Mouse (Mus musculus) limb, embryonic 12.5 days (tissue): ENCODE results near the gene Dnttip1. TPM values are rescaled to one million over a fixed set of nuclear protein-coding genes. Genes with fewer than 3 reads are reported as not detected.
"Not testable (repeated sequence)": the region's sequence is repeated elsewhere in the genome, so short reads cannot be mapped to it uniquely, and the experiment has no call there.

Source experiments
- ATAC-seq: fragments of 200-750 bp; cut with Nextera tagmentation; 2 replicates; pipeline ENCODE4 v1.8.0; 2017; ENCODE audit warnings: low read depth, moderate TSS enrichment; ENCODE audit not compliant: insufficient number of reproducible peaks, insufficient read depth, low FRiP score, low TSS enrichment
- H3K27ac ChIP-seq: fragments of 300-500 bp; sonication (generic); 2 replicates; pipeline ENCODE4 v1.5.1; 2016; ENCODE audit warnings: mild to moderate bottlenecking, moderate library complexity
- H3K27me3 ChIP-seq: fragments of 300-500 bp; sonication (generic); 2 replicates; pipeline ENCODE4 v1.6.1; 2016; ENCODE audit warnings: mild to moderate bottlenecking, moderate library complexity
- H3K36me3 ChIP-seq: fragments of 300-500 bp; sonication (generic); 2 replicates; pipeline ENCODE4 v1.6.1; 2016; ENCODE audit warnings: mild to moderate bottlenecking, moderate library complexity
- H3K4me1 ChIP-seq: fragments of 300-500 bp; sonication (generic); replicated peaks from 2 replicates; pipeline ENCODE4 v1.6.1; 2016
- H3K4me2 ChIP-seq: fragments of 300-500 bp; sonication (generic); 2 replicates; pipeline ENCODE4 v1.6.1; 2016; ENCODE audit warnings: mild to moderate bottlenecking, moderate library complexity
- H3K4me3 ChIP-seq: fragments of 300-500 bp; sonication (generic); replicated peaks from 2 replicates; pipeline ENCODE4 v1.5.1; 2016; ENCODE audit warnings: mild to moderate bottlenecking
- H3K9ac ChIP-seq: fragments of 300-500 bp; sonication (generic); replicated peaks from 2 replicates; pipeline ENCODE4 v1.6.1; 2016; ENCODE audit warnings: mild to moderate bottlenecking, moderate library complexity
- H3K9me3 ChIP-seq: fragments of 300-500 bp; sonication (generic); 2 replicates; pipeline ENCODE4 v1.6.1; 2016; ENCODE audit warnings: mild to moderate bottlenecking, moderate library complexity
- WGBS: fragments of 180-500 bp; shearing (Covaris S2); methylation state at CpG from one replicate; pipeline ENCODE4 v1.1.7; 2016; 5-methylcytosine and 5-hydroxymethylcytosine counted together
- polyA plus RNA-seq: library from polyadenylated mRNA; unstranded; fragments of >200 nt; fragmentation: Nextera tagmentation; extraction: Ambion mirVana; gene quantifications from 2 replicates; pipeline ENCODE4 v1.2.1, GENCODE M21; 2016

The Dnttip1 gene
- polyA plus RNA-seq, result 95.9 and 105 TPM in 2 replicates

DNA sequence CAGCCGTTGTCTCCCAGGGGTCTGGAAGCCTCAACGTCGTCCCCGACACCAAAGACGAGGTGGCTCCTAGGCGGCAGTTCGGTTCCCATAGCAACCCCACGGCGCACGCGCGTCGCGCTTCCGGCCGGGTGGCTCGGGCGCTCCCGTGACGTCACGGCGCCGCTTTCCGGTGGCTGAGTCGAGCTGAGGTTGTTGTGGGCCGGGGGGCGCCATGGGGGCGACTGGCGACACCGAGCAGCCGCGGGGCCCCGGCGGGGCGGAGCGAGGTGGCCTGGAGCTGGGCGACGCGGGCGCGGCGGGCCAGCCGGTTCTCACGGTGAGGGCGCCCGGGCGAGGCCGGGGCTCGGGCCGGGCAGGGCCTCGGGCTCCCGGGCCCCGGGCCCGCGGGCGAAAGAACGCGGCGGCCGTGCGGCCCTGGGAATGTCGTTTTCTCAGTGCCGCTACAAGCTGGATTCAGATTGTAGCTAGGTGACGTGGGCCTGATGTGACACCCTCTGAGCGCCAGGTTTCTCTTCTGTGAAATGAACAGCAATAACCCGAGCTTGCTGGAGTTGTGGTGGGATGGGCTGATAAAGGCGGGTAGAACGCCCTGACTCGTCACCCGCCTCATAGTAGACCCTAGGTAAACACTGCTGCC is at the start of gene Dnttip1, which contains the start of gene Wfdc3:
Gene Dnttip1, plus strand, starts transcription at position 141 of the 637 bp plus-strand sequence.
Gene Wfdc3, minus strand, starts transcription at position 89 of the 637 bp plus-strand sequence.
- WGBS, result under 1% methylated on average over 70 of the region's 70 CpGs
- H3K27ac ChIP-seq, result peak within 1 kb of the TSS; percentile 66; the same call in 1 of the 2 replicates
- peak; percentile 75 for ATAC-seq
- peaks cover 19% of the 10 kb centered on the region for H3K4me1 ChIP-seq
- no peaks in the 10 kb centered on the region for H3K9me3 ChIP-seq
- peak within 1 kb of the TSS; percentile 94 for H3K4me3 ChIP-seq
- H3K27me3 ChIP-seq, result no peaks in the 10 kb centered on the region
- peaks cover 36% of the 10 kb centered on the region for H3K36me3 ChIP-seq
- H3K9ac ChIP-seq, result peak within 1 kb of the TSS; percentile 91
- H3K4me2 ChIP-seq, result peak within 1 kb of the TSS; percentile 90

- no peaks in the 10 kb centered on the region for H3K36me3 ChIP-seq
- no peak within 1 kb of the TSS for H3K9ac ChIP-seq
- no peak within 1 kb of the TSS for H3K4me2 ChIP-seq
- no peak within 1 kb of the TSS for H3K27ac ChIP-seq
- no peak for ATAC-seq
- no peak within 1 kb of the TSS for H3K4me3 ChIP-seq
- no peaks in the 10 kb centered on the region for H3K4me1 ChIP-seq
- H3K27me3 ChIP-seq, result no peaks in the 10 kb centered on the region
- H3K9me3 ChIP-seq, result no peaks in the 10 kb centered on the region
- 79% methylated on average over 4 of the region's 4 CpGs for WGBS
Observed at GRCm38 (mm10) chr2:164698201-164698600, 47.6 kb upstream of the Dnttip1 start, which contains the start of gene Spint4. Gene Spint4, plus strand, starts transcription at chr2:164698501.

GRCm38 (mm10) chr2:164700959-164701358 is 44.8 kb upstream of the Dnttip1 start:
- ATAC-seq, result no peak

GRCm38 (mm10) chr2:164701761-164702160 is 44.0 kb upstream of the Dnttip1 start:
- Histone ChIP-seq H3K27ac (no peak overlapping the region), H3K9me3 (no peaks in the 10 kb centered on the region), H3K4me2 (no peak overlapping the region), H3K4me3 (no peak overlapping the region), H3K36me3 (no peaks in the 10 kb centered on the region), H3K9ac (no peak overlapping the region), H3K4me1 (no peaks in the 10 kb centered on the region), H3K27me3 (no peaks in the 10 kb centered on the region)
- no peak for ATAC-seq
- WGBS, result 86% methylated on average over 5 of the region's 5 CpGs

More at GRCm38 (mm10) chr2:164700959-164701358, 44.8 kb upstream of the Dnttip1 start:
- Histone ChIP-seq H3K9me3 (no peaks in the 10 kb centered on the region), H3K4me1 (no peaks in the 10 kb centered on the region), H3K4me3 (no peak overlapping the region), H3K36me3 (no peaks in the 10 kb centered on the region), H3K27ac (no peak overlapping the region), H3K9ac (no peak overlapping the region), H3K27me3 (no peaks in the 10 kb centered on the region), H3K4me2 (no peak overlapping the region)
- WGBS, result 72% methylated on average over 5 of the region's 5 CpGs

- Histone ChIP-seq H3K27ac (no peak overlapping the region), H3K9me3 (no peaks in the 10 kb centered on the region), H3K4me1 (no peaks in the 10 kb centered on the region), H3K9ac (no peak overlapping the region), H3K4me2 (no peak overlapping the region), H3K36me3 (no peaks in the 10 kb centered on the region), H3K27me3 (0 out of 2 replicates have a peak, but pooled peaks cover 2% of the 10 kb centered on the region), H3K4me3 (no peak overlapping the region)
- ATAC-seq, result no peak
- 78% methylated on average over 5 of the region's 5 CpGs for WGBS
Observed at GRCm38 (mm10) chr2:164704235-164704634, 41.5 kb upstream of the Dnttip1 start.

DNA sequence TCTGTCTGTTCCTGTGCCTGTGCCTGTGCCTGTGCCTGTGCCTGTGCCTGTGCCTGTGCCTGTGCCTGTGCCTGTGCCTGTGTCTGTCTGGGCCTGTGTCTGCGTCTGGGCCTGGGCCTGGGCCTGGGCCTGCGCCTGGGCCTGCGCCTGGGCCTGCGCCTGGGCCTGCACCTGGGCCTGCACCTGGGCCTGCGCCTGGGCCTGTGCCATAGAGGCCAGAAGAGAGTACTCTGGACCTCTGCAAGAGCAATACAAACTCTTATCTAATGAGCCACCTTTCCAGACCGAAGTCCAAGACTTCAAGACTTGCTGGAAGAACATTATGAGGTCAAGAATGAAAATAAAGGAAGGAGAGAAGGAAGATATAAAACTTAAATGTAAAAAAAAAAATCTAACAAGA is 40.5 kb upstream of the Dnttip1 start:
- Histone ChIP-seq H3K36me3 (no peaks in the 10 kb centered on the region), H3K9me3 (no peaks in the 10 kb centered on the region), H3K9ac (no peak overlapping the region), H3K27ac (no peak overlapping the region), H3K4me2 (no peak overlapping the region), H3K27me3 (0 out of 2 replicates have a peak, but pooled peaks cover 2% of the 10 kb centered on the region), H3K4me1 (no peaks in the 10 kb centered on the region), H3K4me3 (no peak overlapping the region)
- 89% methylated on average over 6 of the region's 6 CpGs for WGBS
- no peak for ATAC-seq

GRCm38 (mm10) chr2:164705991-164706390 is 39.8 kb upstream of the Dnttip1 start:
- H3K4me1 ChIP-seq, result no peaks in the 10 kb centered on the region
- H3K27me3 ChIP-seq, result 0 out of 2 replicates have a peak, but pooled peaks cover 2% of the 10 kb centered on the region
- H3K4me2 ChIP-seq, result no peak overlapping the region
- H3K9me3 ChIP-seq, result no peaks in the 10 kb centered on the region
- ATAC-seq, result no peak
- H3K9ac ChIP-seq, result no peak overlapping the region
- 88% methylated on average over 14 of the region's 14 CpGs for WGBS
- no peak overlapping the region for H3K27ac ChIP-seq
- H3K36me3 ChIP-seq, result no peaks in the 10 kb centered on the region
- H3K4me3 ChIP-seq, result no peak overlapping the region

DNA sequence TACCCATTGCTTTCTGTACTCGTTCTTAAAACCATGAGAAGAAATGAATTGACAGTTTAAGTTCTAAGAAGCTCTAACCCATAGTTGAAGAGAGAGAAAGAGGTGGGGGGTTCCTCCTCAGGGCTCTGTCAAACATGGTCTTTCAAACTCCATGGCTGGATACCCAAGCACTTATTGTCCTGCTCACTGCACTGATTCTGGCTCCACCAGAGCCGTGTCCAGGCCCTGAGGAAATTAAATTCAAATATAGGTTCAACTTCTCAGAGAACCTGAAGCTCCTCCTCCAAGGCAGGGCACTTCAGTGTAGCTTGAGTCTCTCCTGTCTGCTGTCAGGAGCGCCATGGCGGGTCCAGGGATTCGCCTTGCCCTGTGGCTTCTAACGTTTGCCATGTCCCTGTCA is 30.8 kb upstream of the Dnttip1 start, which contains the start of gene Spint5:
Gene Spint5, plus strand, starts transcription at position 301 of the 400 bp plus-strand sequence.
- 76% methylated on average over 6 of the region's 6 CpGs for WGBS
- ATAC-seq, result no peak
- no peak within 1 kb of the TSS for H3K9ac ChIP-seq

DNA sequence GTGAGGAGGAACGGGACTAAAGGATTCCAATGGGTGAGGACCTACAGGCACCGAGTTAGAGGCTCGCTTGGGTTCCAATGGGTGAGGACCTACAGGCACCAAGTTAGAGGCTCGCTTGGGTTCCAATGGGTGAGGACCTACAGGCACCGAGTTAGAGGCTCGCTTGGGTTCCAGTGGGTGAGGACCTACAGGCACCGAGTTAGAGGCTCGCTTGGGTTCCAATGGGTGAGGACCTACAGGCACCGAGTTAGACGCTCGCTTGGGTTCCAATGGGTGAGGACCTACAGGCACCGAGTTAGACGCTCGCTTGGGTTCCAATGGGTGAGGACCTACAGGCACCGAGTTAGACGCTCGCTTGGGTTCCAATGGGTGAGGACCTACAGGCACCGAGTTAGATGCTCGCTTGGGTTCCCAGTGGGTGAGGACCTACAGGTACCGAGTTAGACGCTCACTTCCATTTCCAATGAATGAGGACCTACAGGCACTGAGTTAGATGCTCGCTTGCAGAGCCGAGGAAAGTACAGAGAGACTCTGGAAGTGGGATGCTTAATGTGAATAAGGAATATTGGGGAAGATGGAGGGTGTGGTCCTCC is 29.5 kb upstream of the Dnttip1 start:
- H3K4me3 ChIP-seq, H3K4me2 ChIP-seq, H3K4me1 ChIP-seq, H3K36me3 ChIP-seq, H3K9me3 ChIP-seq, H3K27ac ChIP-seq, H3K27me3 ChIP-seq, ATAC-seq, H3K9ac ChIP-seq: not testable (repeated sequence)
- WGBS, result 90% methylated on average over 23 of the region's 23 CpGs

More for the DNA sequence above, 30.8 kb upstream of the Dnttip1 start, which contains the start of gene Spint5:
- Histone ChIP-seq H3K27me3 (no peaks in the 10 kb centered on the region), H3K4me1 (no peaks in the 10 kb centered on the region; the same call in 1 of the 2 replicates), H3K27ac (no peak within 1 kb of the TSS), H3K36me3 (no peaks in the 10 kb centered on the region), H3K9me3 (no peaks in the 10 kb centered on the region), H3K4me3 (no peak within 1 kb of the TSS), H3K4me2 (no peak within 1 kb of the TSS)

GRCm38 (mm10) chr2:164723276-164723675 is 22.5 kb upstream of the Dnttip1 start:
- H3K9me3 ChIP-seq, result 0 out of 2 replicates have a peak, but pooled peaks cover 2% of the 10 kb centered on the region
- 0 out of 2 replicates have a peak, but pooled peaks cover 5% of the 10 kb centered on the region for H3K27me3 ChIP-seq
- no peak overlapping the region for H3K27ac ChIP-seq
- no peak for ATAC-seq
- H3K36me3 ChIP-seq, result no peaks in the 10 kb centered on the region
- no peak overlapping the region for H3K9ac ChIP-seq
- 67% methylated on average over 4 of the region's 4 CpGs for WGBS
- no peak overlapping the region for H3K4me2 ChIP-seq
- H3K4me3 ChIP-seq, result no peak overlapping the region
- no peaks in the 10 kb centered on the region; the same call in 1 of the 2 replicates for H3K4me1 ChIP-seq

DNA sequence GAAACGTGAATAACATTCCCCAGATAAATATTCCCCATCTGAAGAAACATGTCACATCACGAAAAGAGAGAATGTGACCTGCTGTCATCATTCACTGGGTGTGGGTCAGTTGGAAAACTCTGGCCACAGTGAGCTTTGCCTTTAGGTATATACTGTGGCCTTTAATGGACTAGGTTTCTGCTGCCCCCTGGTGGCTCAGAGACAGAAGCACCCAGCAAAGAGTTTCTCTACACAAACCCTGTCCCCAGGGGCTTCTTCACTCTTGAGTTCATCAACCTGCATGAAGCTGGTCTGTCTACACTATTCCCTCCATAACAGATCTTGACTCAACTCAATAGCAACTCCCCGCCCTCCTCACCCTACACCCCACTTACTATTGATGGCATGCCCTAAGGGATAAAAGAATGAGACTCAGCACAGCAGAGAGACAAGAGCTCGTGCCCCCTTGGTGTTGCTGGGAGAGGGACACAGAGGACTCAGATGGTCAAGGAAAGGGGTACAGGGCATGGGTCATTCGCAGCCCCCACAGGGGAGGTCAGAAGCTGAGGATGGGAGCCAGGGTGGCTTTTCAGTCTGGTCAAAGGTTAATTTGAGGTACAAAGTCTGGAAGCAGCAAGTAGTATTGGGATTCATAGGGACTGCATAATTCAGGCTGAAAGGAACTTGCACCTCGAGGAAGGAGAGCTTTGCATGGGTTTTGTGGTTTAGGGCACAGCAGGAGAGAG is 19.7 kb upstream of the Dnttip1 start:
- Histone ChIP-seq H3K4me2 (no peak overlapping the region), H3K9me3 (0 out of 2 replicates have a peak, but pooled peaks cover 2% of the 10 kb centered on the region), H3K27me3 (0 out of 2 replicates have a peak, but pooled peaks cover 5% of the 10 kb centered on the region), H3K36me3 (no peaks in the 10 kb centered on the region), H3K4me1 (no peaks in the 10 kb centered on the region), H3K27ac (no peak overlapping the region), H3K9ac (no peak overlapping the region), H3K4me3 (no peak overlapping the region)
- no peak for ATAC-seq
- WGBS, result 24% methylated on average over 6 of the region's 6 CpGs
